Mouse (Mus musculus) neural tube, embryonic 11.5 days (tissue): ENCODE results near the gene Adamts13. TPM values are rescaled to one million over a fixed set of nuclear protein-coding genes. Genes with fewer than 3 reads are reported as not detected.

Experiments
- ATAC-seq: fragments of 200-750 bp; cut with Nextera tagmentation; 2 replicates; pipeline ENCODE4 v1.8.0; 2017; ENCODE audit warnings: moderate number of reproducible peaks, mild to moderate bottlenecking, moderate TSS enrichment, moderate library complexity; ENCODE audit not compliant: insufficient read depth, low FRiP score, low TSS enrichment
- DNase-seq: peaks from one replicate; pipeline ENCODE4 v3.0.0-alpha.2; 2015; ENCODE audit warnings: low spot score
- H3K27ac ChIP-seq: fragments of 300-500 bp; sonication (generic); 2 replicates; pipeline ENCODE4 v1.5.1; 2014; ENCODE audit warnings: low read depth, mild to moderate bottlenecking, low read length
- H3K27me3 ChIP-seq: fragments of 300-500 bp; sonication (generic); 2 replicates; pipeline ENCODE4 v1.6.1; 2014; ENCODE audit warnings: mild to moderate bottlenecking, low read length, mixed read lengths; ENCODE audit not compliant: control insufficient read depth, insufficient read depth
- H3K36me3 ChIP-seq: fragments of 300-500 bp; sonication (generic); 2 replicates; pipeline ENCODE4 v1.6.1; 2014; ENCODE audit warnings: mild to moderate bottlenecking, low read length, moderate library complexity, mixed read lengths; ENCODE audit not compliant: control insufficient read depth, insufficient read depth
- H3K4me1 ChIP-seq: fragments of 300-500 bp; sonication (generic); 2 replicates; pipeline ENCODE4 v1.6.1; 2014; ENCODE audit warnings: low read length, mixed read lengths; ENCODE audit not compliant: control insufficient read depth, insufficient read depth
- H3K4me2 ChIP-seq: fragments of 300-500 bp; sonication (generic); 2 replicates; pipeline ENCODE4 v1.6.1; 2014; ENCODE audit warnings: low read depth, mild to moderate bottlenecking, moderate library complexity
- H3K4me3 ChIP-seq: fragments of 300-500 bp; sonication (generic); 2 replicates; pipeline ENCODE4 v1.5.1; 2014; ENCODE audit warnings: low read depth, low read length
- H3K9ac ChIP-seq: fragments of 300-500 bp; sonication (generic); 2 replicates; pipeline ENCODE4 v1.6.1; 2014; ENCODE audit warnings: mild to moderate bottlenecking, low read length
- H3K9me3 ChIP-seq: fragments of 300-500 bp; sonication (generic); 2 replicates; pipeline ENCODE4 v1.6.1; 2016; ENCODE audit warnings: low read length; ENCODE audit not compliant: control insufficient read depth
- WGBS: fragments of 180-500 bp; shearing (Covaris S2); extraction: QIAGEN DNeasy Blood & Tissue Kit; methylation state at CpG from one replicate; pipeline ENCODE4 v1.1.7; 2014; 5-methylcytosine and 5-hydroxymethylcytosine counted together
- polyA plus RNA-seq: library from polyadenylated mRNA; unstranded; fragments of >200 nt; fragmentation: Nextera tagmentation; extraction: Ambion mirVana; gene quantifications from 2 replicates; pipeline ENCODE4 v1.2.1, GENCODE M21; 2014

The Adamts13 gene
- polyA plus RNA-seq, 1 experiment from 2014 or later: not detected

- no peak overlapping the region for H3K4me2 ChIP-seq
- no peak overlapping the region for H3K9ac ChIP-seq
- no peak overlapping the region for H3K4me3 ChIP-seq
- H3K36me3 ChIP-seq: no peaks in the 10 kb centered on the region
- 88% methylated on average over 14 of the region's 14 CpGs for WGBS
- H3K27me3 ChIP-seq: no peaks in the 10 kb centered on the region
- H3K9me3 ChIP-seq: no peaks in the 10 kb centered on the region
- DNase-seq: no peak
- no peak overlapping the region for H3K27ac ChIP-seq
- no peak for ATAC-seq
- H3K4me1 ChIP-seq: peaks cover 3% of the 10 kb centered on the region; the same call in 1 of the 2 replicates
Observed at GRCm38 (mm10) chr2:27024136-27024535, 50.9 kb downstream of the Adamts13 start.

- WGBS: 80% methylated on average over 3 of the region's 3 CpGs
- H3K4me3 ChIP-seq: no peak overlapping the region
- no peak for ATAC-seq
Observed at GRCm38 (mm10) chr2:27025545-27025944, 52.3 kb downstream of the Adamts13 start.

DNA sequence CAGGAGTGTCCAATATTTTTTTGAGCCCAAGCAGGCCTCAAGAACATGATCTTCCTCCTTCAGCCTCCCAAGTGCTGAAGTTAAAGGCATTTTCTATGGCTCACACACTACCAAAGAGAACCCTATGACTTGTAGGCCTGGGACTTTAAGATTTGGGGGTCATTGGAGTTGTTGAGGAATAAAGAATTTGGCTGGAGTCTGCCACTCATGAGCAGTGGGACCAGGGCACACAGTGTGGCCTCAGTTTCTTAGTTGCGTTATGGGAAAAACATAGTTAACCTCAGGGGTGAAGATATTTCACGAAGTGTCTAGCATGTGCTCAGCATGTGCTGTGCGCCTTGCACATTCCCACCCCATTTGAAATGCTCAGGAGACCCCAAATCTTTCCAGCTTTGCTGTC lies 53.1 kb downstream of the Adamts13 start:
- Histone ChIP-seq H3K9ac (no peak overlapping the region), H3K36me3 (no peaks in the 10 kb centered on the region), H3K4me3 (no peak overlapping the region), H3K9me3 (no peaks in the 10 kb centered on the region), H3K4me2 (no peak overlapping the region), H3K27me3 (no peaks in the 10 kb centered on the region), H3K4me1 (peaks cover 3% of the 10 kb centered on the region; the same call in 1 of the 2 replicates), H3K27ac (no peak overlapping the region)
- 87% methylated on average over 3 of the region's 3 CpGs for WGBS
- no peak for DNase-seq
- no peak for ATAC-seq

More at GRCm38 (mm10) chr2:27025545-27025944, 52.3 kb downstream of the Adamts13 start:
- Histone ChIP-seq H3K9ac (no peak overlapping the region), H3K27ac (no peak overlapping the region), H3K36me3 (no peaks in the 10 kb centered on the region), H3K27me3 (no peaks in the 10 kb centered on the region), H3K9me3 (no peaks in the 10 kb centered on the region), H3K4me1 (peaks cover 3% of the 10 kb centered on the region; the same call in 1 of the 2 replicates), H3K4me2 (no peak overlapping the region)
- DNase-seq: no peak

DNA sequence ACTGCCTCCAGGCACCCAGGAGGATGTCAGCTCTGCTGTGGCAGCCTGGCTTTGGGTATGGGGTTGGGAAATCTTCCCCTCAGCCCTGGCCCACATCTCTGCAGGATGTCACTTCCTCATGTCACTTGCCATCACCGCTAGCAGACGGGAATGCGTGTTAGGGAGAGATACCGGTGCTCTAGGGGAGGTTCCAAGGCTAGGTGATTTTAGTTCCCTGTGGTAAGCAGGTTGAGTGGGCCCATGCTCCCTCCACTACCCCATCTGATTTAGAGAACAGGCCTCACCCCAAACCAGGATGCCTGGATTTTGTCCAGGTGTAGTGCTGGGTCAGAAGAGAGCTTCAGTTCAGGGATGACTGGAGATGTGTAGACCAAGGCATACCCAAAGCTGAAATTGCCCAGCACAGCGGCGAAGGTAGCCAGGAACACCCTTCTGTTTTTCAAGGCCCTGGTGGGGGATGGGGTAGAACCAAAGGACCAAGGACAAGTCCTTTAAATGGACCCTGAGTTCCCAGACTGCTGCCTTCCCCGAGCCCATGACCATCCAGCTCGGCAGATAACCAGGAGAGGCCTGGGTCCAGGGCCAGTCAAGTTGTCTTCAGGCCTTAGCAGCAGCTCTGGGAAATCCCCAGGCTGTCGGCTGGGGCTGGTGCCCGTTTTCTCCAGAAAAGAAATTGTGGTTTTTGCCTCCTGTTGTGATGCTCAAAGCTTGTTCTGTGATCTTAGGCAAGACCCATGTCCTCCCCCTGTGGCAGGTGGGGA lies 53.8 kb downstream of the Adamts13 start:
- WGBS: 72% methylated on average over 10 of the region's 10 CpGs
- Histone ChIP-seq H3K27ac (no peak overlapping the region), H3K36me3 (no peaks in the 10 kb centered on the region), H3K4me2 (peak overlapping the region; percentile 54), H3K4me1 (peaks cover 3% of the 10 kb centered on the region; the same call in 1 of the 2 replicates), H3K9ac (peak overlapping the region; percentile 57; the same call in 1 of the 2 replicates), H3K4me3 (peak overlapping the region; percentile 28; the same call in 1 of the 2 replicates), H3K27me3 (no peaks in the 10 kb centered on the region), H3K9me3 (no peaks in the 10 kb centered on the region)
- no peak for DNase-seq
- no peak for ATAC-seq

DNA sequence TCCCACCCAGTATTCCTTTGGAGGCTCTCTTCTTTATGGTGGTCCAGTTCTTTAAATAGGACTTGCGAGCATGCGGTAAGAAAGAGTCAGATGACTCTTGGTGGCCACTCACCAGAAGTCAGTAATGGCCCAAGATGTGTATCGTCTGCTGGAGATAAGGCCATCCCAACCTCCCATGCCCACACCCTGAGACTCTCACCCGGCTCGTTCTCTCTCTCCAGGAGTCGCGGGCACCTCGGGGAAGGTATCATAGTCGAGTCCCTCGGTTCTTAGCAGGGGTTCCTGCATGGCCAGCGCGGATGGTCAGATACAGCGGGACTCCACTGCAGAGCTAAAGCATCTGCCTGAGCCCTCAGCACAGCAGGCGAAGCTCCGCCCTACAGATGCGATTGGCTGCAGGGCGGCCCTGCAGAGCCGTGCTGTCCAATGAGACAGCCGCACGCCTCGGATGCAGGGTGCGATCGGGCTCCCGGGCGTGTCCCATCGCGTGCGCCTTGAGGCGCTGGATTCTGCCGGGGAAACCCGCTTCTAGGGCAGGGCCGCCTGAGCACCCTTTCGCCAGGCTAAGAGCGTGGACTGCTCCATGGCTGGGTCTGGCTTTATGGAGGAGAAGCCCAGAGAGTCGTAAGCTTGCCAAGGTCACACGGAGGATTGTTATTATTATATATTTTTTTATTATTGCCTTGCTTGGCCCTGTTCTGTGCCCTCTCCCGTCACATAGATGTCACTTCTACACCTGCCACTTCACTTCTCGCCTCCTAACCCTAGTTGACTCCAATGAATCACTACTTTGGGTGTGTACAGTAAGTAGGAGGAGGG lies 54.6 kb downstream of the Adamts13 start, which contains the start of gene Slc2a6:
Gene Slc2a6, minus strand, starts transcription at position 381 of the 819 bp plus-strand sequence.
- H3K27ac ChIP-seq: no peak within 1 kb of the TSS
- DNase-seq: peak; percentile 89
- H3K9me3 ChIP-seq: no peaks in the 10 kb centered on the region
- peak within 1 kb of the TSS; percentile 54 for H3K4me2 ChIP-seq
- peak; percentile 99 for ATAC-seq
- peaks cover 3% of the 10 kb centered on the region; the same call in 1 of the 2 replicates for H3K4me1 ChIP-seq
- H3K36me3 ChIP-seq: no peaks in the 10 kb centered on the region
- no peaks in the 10 kb centered on the region for H3K27me3 ChIP-seq
- peak within 1 kb of the TSS; percentile 57 for H3K9ac ChIP-seq
- 2% methylated on average over 38 of the region's 38 CpGs for WGBS
- peak within 1 kb of the TSS; percentile 28 for H3K4me3 ChIP-seq

GRCm38 (mm10) chr2:27028437-27029015 lies 55.3 kb downstream of the Adamts13 start:
- no peak overlapping the region for H3K9ac ChIP-seq
- H3K36me3 ChIP-seq: no peaks in the 10 kb centered on the region
- H3K27ac ChIP-seq: no peak overlapping the region
- no peaks in the 10 kb centered on the region for H3K27me3 ChIP-seq
- WGBS: 76% methylated on average over 4 of the region's 4 CpGs
- ATAC-seq (no peak), DNase-seq (no peak)
- no peaks in the 10 kb centered on the region for H3K9me3 ChIP-seq
- H3K4me1 ChIP-seq: peaks cover 3% of the 10 kb centered on the region; the same call in 1 of the 2 replicates
- peak overlapping the region; percentile 28; the same call in 1 of the 2 replicates for H3K4me3 ChIP-seq
- H3K4me2 ChIP-seq: peak overlapping the region; percentile 54

DNA sequence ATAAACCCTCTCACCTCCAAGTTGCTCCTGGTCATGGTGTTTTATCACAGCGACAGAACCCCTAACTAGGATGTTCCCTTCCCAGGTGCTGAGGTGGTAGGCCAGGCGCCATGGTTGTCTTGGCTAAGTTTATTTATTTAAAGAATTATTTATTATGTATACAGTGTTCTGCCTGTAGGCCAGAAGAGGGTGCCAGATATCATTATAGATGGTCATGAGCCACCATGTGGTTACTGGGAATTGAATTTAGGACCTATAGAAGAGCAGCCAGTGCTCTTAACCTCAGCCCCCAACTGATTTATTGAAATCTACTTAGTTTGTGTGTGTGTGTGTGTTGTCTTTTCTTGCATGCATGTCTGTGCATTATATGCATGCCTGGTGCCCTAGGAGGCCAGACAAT lies 59.1 kb downstream of the Adamts13 start:
- Histone ChIP-seq H3K4me3 (no peak overlapping the region), H3K36me3 (no peaks in the 10 kb centered on the region), H3K4me1 (peaks cover 3% of the 10 kb centered on the region; the same call in 1 of the 2 replicates), H3K9me3 (no peaks in the 10 kb centered on the region), H3K9ac (no peak overlapping the region), H3K4me2 (no peak overlapping the region), H3K27ac (no peak overlapping the region), H3K27me3 (no peaks in the 10 kb centered on the region)
- WGBS: 65% methylated on average over 2 of the region's 2 CpGs
- ATAC-seq (no peak), DNase-seq (no peak)

DNA sequence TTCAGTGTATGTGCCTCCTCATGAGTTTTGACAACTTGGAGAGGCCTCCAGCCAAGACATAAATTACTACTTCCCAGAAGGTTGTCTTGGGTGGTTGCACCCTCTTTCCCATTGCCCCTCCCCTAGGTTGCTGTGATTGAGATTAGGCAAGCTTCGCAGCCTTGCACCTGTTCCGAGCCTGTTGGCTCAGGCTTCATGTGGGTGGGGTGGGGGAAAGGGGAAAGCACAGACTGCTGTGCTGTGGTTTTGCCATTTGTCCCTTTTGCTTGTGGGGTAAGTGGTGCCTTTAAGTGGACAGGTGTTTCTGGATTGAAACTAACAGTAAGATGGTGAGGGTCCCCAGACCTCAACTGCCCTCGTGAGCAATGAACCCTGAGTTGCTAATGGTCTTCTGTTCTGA lies 62.8 kb downstream of the Adamts13 start:
- no peak for ATAC-seq

More for the DNA sequence above, 62.8 kb downstream of the Adamts13 start:
- Histone ChIP-seq H3K27ac (no peak overlapping the region), H3K27me3 (no peaks in the 10 kb centered on the region), H3K4me3 (no peak overlapping the region), H3K4me1 (no peaks in the 10 kb centered on the region), H3K9me3 (no peaks in the 10 kb centered on the region), H3K4me2 (no peak overlapping the region), H3K36me3 (no peaks in the 10 kb centered on the region), H3K9ac (no peak overlapping the region)
- 70% methylated on average over 3 of the region's 3 CpGs for WGBS
- DNase-seq: no peak
